Mouse (Mus musculus) kidney, postnatal 0 days (tissue): ENCODE measurements at regions not wholly inside any gene's neighbourhood (a gene's known extent, or its start where the extent isn't known, plus 50 kb on each side); places are given as distances from the start of the nearest gene placed in this dataset.

Experiments used
- ATAC-seq: fragments of 200-750 bp; cut with Nextera tagmentation; replicated peaks from 2 replicates; pipeline ENCODE4 v1.8.0; 2017; ENCODE audit warnings: low read depth, moderate number of reproducible peaks, moderate TSS enrichment, moderate library complexity; ENCODE audit not compliant: low FRiP score
- DNase-seq: peaks from one replicate; pipeline ENCODE4 v3.0.0-alpha.2; 2016; ENCODE audit warnings: low spot score
- H3K27ac ChIP-seq: fragments of 300-500 bp; sonication (generic); 2 replicates; pipeline ENCODE4 v1.5.1; 2014; ENCODE audit warnings: mild to moderate bottlenecking
- H3K27me3 ChIP-seq: fragments of 300-500 bp; sonication (generic); 2 replicates; pipeline ENCODE4 v1.6.1; 2014; ENCODE audit warnings: low read length, mixed read lengths; ENCODE audit not compliant: insufficient read depth
- H3K36me3 ChIP-seq: fragments of 300-500 bp; sonication (generic); 2 replicates; pipeline ENCODE4 v1.6.1; 2014; ENCODE audit warnings: low read length, mixed read lengths; ENCODE audit not compliant: insufficient read depth
- H3K4me1 ChIP-seq: fragments of 300-500 bp; sonication (generic); replicated peaks from 2 replicates; pipeline ENCODE4 v1.6.1; 2014; ENCODE audit warnings: antibody characterized with exemption, low read length, mixed read lengths; ENCODE audit not compliant: insufficient read depth
- H3K4me2 ChIP-seq: fragments of 300-500 bp; sonication (generic); 2 replicates; pipeline ENCODE4 v1.6.1; 2014; ENCODE audit warnings: mild to moderate bottlenecking, low read length, moderate library complexity, mixed read lengths
- H3K4me3 ChIP-seq: fragments of 300-500 bp; sonication (generic); replicated peaks from 2 replicates; pipeline ENCODE4 v1.5.1; 2014; ENCODE audit warnings: low read depth, low read length
- H3K9ac ChIP-seq: fragments of 300-500 bp; sonication (generic); 2 replicates; pipeline ENCODE4 v1.6.1; 2014; ENCODE audit warnings: low read depth, low read length
- H3K9me3 ChIP-seq: fragments of 300-500 bp; sonication (generic); replicated peaks from 2 replicates; pipeline ENCODE4 v1.6.1; 2016; ENCODE audit warnings: low read length, inconsistent platforms, mixed read lengths
- CTCF ChIP-seq: IDR thresholded peaks from 2 replicates; pipeline ENCODE4 v1.5.1; 2016; ENCODE audit warnings: antibody characterized with exemption, low read depth, mild to moderate bottlenecking, moderate library complexity
- WGBS: fragments of 180-500 bp; shearing (Covaris S2); extraction: QIAGEN DNeasy Blood & Tissue Kit; methylation state at CpG from one replicate; pipeline ENCODE4 v1.1.7; 2014; 5-methylcytosine and 5-hydroxymethylcytosine counted together

GRCm38 (mm10) chr1:144330365-144331050 lies 81.5 kb upstream of the Rgs1 start:
- Histone ChIP-seq H3K4me2 (no peak overlapping the region), H3K9me3 (no peaks in the 10 kb centered on the region), H3K4me3 (no peak overlapping the region), H3K27ac (no peak overlapping the region), H3K27me3 (no peaks in the 10 kb centered on the region), H3K9ac (no peak overlapping the region), H3K36me3 (no peaks in the 10 kb centered on the region), H3K4me1 (no peaks in the 10 kb centered on the region)
- no peak for DNase-seq
- 81% methylated on average over 8 of the region's 8 CpGs for WGBS
- TF ChIP-seq CTCF: no peak
- ATAC-seq: no peak

GRCm38 (mm10) chr1:144319406-144319805 lies 70.4 kb upstream of the Rgs1 start:
- Histone ChIP-seq H3K9me3 (no peaks in the 10 kb centered on the region), H3K36me3 (no peaks in the 10 kb centered on the region), H3K4me2 (no peak overlapping the region), H3K4me3 (no peak overlapping the region), H3K27me3 (no peaks in the 10 kb centered on the region), H3K4me1 (no peaks in the 10 kb centered on the region), H3K27ac (no peak overlapping the region), H3K9ac (no peak overlapping the region)
- ATAC-seq (no peak), DNase-seq (no peak)
- 83% methylated on average over 6 of the region's 6 CpGs for WGBS
- no peak for TF ChIP-seq CTCF

- 80% methylated on average over 1 of the region's 1 CpGs for WGBS
- Histone ChIP-seq H3K9me3 (no peaks in the 10 kb centered on the region), H3K4me3 (no peak overlapping the region), H3K27me3 (no peaks in the 10 kb centered on the region), H3K36me3 (no peaks in the 10 kb centered on the region), H3K4me2 (no peak overlapping the region), H3K27ac (no peak overlapping the region), H3K9ac (no peak overlapping the region), H3K4me1 (no peaks in the 10 kb centered on the region)
- ATAC-seq (no peak), DNase-seq (no peak)
- no peak for TF ChIP-seq CTCF
Observed at GRCm38 (mm10) chr1:144318289-144318688, 69.2 kb upstream of the Rgs1 start.

- ATAC-seq (no peak), DNase-seq (no peak)
- Histone ChIP-seq H3K27ac (no peak overlapping the region), H3K4me2 (no peak overlapping the region), H3K27me3 (no peaks in the 10 kb centered on the region), H3K4me1 (no peaks in the 10 kb centered on the region), H3K9me3 (no peaks in the 10 kb centered on the region), H3K9ac (no peak overlapping the region), H3K4me3 (no peak overlapping the region), H3K36me3 (no peaks in the 10 kb centered on the region)
- no peak for TF ChIP-seq CTCF
- WGBS: 80% methylated on average over 3 of the region's 3 CpGs
Observed at GRCm38 (mm10) chr1:144317560-144317959, 68.5 kb upstream of the Rgs1 start.

GRCm38 (mm10) chr1:144316251-144316650 lies 67.2 kb upstream of the Rgs1 start:
- 79% methylated on average over 2 of the region's 2 CpGs for WGBS
- TF ChIP-seq CTCF: no peak
- Histone ChIP-seq H3K9ac (no peak overlapping the region), H3K27ac (no peak overlapping the region), H3K27me3 (no peaks in the 10 kb centered on the region), H3K4me1 (no peaks in the 10 kb centered on the region), H3K4me3 (no peak overlapping the region), H3K9me3 (no peaks in the 10 kb centered on the region), H3K36me3 (no peaks in the 10 kb centered on the region), H3K4me2 (no peak overlapping the region)
- ATAC-seq: no peak
- DNase-seq: no peak

- WGBS: 95% methylated on average over 2 of the region's 2 CpGs
- no peak overlapping the region for H3K27ac ChIP-seq
- no peaks in the 10 kb centered on the region for H3K9me3 ChIP-seq
- ATAC-seq: no peak
- no peak overlapping the region for H3K4me2 ChIP-seq
- H3K27me3 ChIP-seq: no peaks in the 10 kb centered on the region
- no peak for TF ChIP-seq CTCF
- H3K9ac ChIP-seq: no peak overlapping the region
- DNase-seq: no peak
- H3K36me3 ChIP-seq: no peaks in the 10 kb centered on the region
- H3K4me1 ChIP-seq: no peaks in the 10 kb centered on the region
- no peak overlapping the region for H3K4me3 ChIP-seq
Observed at GRCm38 (mm10) chr1:144314382-144314781, 65.3 kb upstream of the Rgs1 start.

GRCm38 (mm10) chr1:144313318-144313717 lies 64.3 kb upstream of the Rgs1 start:
- no peaks in the 10 kb centered on the region for H3K9me3 ChIP-seq
- H3K27ac ChIP-seq: no peak overlapping the region
- TF ChIP-seq CTCF: no peak
- H3K9ac ChIP-seq: no peak overlapping the region
- H3K36me3 ChIP-seq: no peaks in the 10 kb centered on the region
- no peak overlapping the region for H3K4me3 ChIP-seq
- H3K4me2 ChIP-seq: no peak overlapping the region
- H3K4me1 ChIP-seq: no peaks in the 10 kb centered on the region
- 73% methylated on average over 1 of the region's 1 CpGs for WGBS
- ATAC-seq (no peak), DNase-seq (no peak)
- H3K27me3 ChIP-seq: no peaks in the 10 kb centered on the region
